Mouse (Mus musculus): ENCODE measurements at regions not wholly inside any gene's neighbourhood (a gene's known extent, or its start where the extent isn't known, plus 50 kb on each side); places are given as distances from the start of the nearest gene placed in this dataset.

DNA sequence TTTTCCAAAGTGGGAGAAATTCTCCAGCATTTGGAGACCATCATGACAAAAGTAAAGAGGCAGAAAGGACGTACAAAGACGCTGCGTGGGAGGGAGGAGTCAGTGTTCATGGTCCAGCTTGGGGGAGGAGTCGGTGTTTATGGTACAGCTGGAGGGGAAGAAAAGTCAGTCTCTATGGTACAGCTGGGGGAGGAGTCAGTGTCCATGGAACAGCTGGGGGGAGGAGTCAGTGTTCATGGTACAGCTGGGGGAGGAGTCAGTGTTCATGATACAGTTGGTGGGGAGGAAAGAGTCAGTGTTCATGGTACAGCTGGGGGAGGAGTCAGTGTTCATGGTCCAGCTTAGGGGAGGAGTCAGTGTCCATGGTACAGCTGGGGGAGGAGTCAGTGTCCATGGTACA lies 261.5 kb upstream of the Kdm8 start:
- DNase-seq, result peak; percentile 8

GRCm38 (mm10) chr7:125185037-125185679 lies 259.3 kb upstream of the Kdm8 start:
- no peak for DNase-seq

- DNase-seq, result no peak
These were observed 257.3 kb upstream of the Kdm8 start for GRCm38 (mm10) chr7:125187011-125187740.

GRCm38 (mm10) chr7:125188986-125189385 lies 255.5 kb upstream of the Kdm8 start:
- no peak for DNase-seq

- DNase-seq, result no peak
These were observed 254.4 kb upstream of the Kdm8 start for GRCm38 (mm10) chr7:125190067-125190466.

DNA sequence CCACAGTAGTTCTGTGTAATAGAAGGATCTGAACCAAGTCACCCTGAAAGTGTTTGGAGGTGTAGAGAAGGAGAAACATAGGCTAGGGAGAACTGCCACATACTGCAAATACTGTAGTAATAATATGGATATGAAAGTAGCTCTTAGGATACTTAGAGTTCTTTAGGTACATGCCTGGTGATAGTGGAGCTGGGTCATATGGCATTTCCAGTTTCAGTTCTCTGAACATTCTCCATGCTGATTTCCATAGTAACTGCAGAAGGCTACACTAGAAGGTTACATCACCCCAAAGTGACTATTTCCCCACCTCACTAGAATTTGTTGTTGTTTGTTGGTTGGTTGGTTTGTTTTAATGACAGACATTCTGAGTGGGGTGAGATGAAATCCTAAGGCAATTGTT lies 253.2 kb upstream of the Kdm8 start:
- DNase-seq, result no peak

- DNase-seq, result no peak
These were observed 233.0 kb upstream of the Kdm8 start for GRCm38 (mm10) chr7:125211346-125211973.

GRCm38 (mm10) chr7:125214036-125214435 lies 230.4 kb upstream of the Kdm8 start:
- no peak for DNase-seq

DNA sequence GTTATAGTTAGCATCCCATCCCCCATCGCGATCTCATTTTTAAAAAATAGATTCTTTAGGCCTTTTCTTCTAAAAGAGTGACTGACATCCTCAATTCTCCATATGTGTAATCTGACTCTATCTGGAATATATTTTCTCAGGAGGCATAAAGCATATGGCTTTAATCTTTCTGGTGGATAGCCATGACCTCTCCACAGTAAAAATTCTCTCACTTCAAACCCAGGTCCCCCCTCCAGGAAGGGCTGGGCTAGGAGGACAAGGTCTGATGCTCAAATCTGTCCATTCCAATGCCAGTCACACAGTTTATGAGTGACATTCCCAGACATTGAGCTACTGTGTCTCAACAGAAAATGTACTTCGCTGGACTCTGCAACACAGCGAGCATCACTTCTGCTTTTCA lies 226.8 kb upstream of the Kdm8 start:
- no peak for DNase-seq

DNA sequence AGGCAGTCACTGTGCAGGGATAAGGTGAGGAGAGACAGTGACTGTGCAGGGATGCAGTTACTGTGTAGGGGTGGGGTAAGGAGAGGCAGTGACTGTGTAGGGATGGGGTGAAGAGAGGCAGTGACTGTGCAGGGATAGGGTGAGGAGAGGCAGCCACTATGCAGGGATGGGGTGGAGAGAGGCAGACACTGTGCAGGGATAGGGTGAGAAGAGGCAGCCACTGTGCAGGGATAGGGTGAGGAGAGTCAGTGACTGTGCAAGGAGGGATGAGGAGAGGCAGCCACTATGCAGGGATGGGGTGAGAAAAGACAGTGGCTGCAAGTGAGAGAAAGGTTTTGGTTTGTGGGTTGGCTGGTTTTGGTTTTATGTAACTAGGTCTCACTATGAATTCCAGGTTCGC lies 221.8 kb upstream of the Kdm8 start:
- DNase-seq, result no peak

DNA sequence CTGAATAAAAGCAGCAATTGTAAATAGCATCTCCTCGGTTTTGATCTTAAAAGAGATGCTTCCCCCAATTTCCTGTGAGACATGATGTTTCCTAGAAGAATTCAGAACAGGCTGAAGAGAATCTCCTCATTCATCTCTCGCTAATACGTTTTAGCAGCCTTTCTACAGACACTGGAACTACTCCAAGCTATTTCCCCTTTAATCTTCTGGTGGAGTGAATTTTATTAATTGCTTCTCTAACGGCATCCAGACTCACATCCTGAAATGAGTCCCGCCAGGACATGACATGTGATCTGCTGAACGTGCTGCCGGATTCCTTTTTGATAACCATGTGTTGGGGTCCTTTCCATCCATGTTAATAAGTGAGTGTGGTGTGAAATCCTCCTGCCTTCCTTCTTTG lies 209.6 kb upstream of the Kdm8 start:
- peak; percentile 41 for DNase-seq

DNA sequence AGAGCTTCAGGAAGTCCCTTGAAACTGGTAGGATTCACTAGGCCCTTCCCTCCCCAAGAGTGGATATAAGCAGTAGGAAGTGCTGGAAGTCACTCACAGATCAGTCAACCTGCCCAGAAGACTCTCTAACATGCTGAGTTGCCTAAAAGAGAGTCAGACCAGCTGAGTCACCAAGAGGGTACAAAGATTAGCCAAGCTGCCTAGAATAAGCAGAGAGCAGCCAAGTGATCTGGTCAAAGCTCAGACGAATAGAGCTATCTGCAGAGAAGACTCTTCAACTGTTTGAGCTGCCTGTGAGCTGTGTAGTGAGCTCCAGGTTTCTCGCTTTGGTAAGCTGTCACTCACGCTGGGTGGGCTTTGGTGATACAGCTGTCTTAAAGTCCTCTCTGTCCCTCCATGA lies 207.4 kb upstream of the Kdm8 start:
- no peak for DNase-seq

- DNase-seq, result no peak
These were observed 201.5 kb upstream of the Kdm8 start for GRCm38 (mm10) chr7:125243021-125243420.

- no peak for DNase-seq
These were observed 196.1 kb upstream of the Kdm8 start for GRCm38 (mm10) chr7:125248386-125248785.

GRCm38 (mm10) chr7:125250385-125250784 lies 194.1 kb upstream of the Kdm8 start:
- no peak for DNase-seq

DNA sequence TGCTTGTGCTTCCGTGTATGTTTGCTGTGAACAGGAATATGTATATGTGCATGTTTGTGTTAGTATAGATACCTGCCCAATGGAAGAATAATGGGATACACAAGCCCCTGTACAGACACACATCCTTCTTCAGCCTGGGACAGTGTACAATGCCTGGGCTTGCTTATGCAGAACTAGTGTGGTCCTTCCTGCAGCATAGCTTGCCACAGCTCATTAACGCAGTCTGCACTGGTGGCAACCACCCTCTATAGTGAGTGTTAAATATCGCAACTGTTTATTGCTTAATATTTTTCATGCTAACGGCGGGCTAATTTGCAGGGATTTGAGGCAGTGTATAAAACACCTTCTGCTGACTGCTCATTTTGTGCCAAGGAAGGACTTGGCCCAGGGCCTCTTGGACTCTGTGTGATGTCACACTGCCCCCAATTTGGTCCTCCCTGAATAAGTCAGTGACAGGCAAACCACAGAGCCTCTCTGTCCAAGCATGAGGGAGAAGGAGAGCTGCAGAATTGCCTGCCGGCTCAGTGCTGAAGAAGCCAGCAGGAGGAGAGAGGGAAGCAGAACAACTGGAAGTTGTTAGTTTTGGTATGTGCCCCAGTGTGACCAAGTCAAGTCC lies 193.4 kb upstream of the Kdm8 start:
- no peak for DNase-seq

GRCm38 (mm10) chr7:125254302-125254701 lies 190.2 kb upstream of the Kdm8 start:
- DNase-seq, result no peak

GRCm38 (mm10) chr7:125259016-125259415 lies 185.5 kb upstream of the Kdm8 start:
- DNase-seq, result no peak

DNA sequence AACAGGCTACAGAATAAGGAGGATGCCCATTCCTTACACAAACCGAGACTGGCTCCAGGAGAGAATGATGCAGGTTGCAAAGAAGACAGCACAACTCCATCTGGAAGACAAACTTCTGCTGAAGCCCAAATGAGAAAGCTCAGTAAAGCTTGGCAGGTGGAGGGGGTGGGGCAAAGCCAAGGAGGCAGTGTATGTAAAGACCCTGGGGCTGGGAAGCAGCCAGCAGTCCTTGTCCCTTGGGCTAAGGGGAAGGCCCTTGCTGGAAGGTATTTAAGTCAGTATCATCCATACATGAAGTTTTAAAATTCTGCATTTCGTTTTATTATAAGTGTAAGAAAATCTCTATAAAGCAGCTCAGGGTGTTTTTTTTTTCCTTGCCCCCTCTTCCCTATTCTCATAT lies 182.3 kb upstream of the Kdm8 start:
- peak; percentile 15 for DNase-seq

DNA sequence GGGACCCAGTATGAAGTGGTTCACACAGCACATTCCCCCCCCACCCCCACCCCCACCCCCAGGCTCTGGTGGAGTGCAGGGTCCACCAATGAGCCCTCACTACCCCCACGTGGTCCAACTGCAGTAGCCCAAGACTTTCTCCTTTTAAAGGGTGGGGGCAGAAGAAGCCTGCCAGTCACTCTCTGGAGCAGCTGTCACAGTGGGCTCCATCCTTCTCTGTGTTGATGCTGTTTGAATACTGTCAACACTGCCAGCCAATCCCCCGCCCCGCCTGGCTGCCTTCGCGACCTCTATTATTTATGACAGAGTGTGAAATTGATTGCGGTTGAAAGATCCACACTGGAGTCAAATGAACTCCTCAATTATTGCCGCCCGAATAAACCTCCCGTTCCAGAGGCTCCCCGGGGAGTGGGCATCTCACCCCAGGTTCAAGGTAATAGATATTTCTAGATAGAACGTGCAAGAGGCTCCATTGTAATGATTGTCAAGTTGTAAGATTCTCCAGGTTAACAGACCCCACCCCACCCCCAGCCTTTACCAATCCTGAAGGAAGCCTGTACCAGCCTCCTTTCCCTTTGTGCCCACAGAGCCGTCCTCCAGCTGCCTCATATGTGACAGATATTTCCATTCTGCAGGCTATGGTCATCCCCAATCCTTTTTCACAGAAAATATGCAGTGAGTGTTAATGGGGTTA lies 181.7 kb upstream of the Kdm8 start:
- DNase-seq, result peak; percentile 87

GRCm38 (mm10) chr7:125263756-125264155 lies 180.7 kb upstream of the Kdm8 start:
- DNase-seq, result no peak

DNA sequence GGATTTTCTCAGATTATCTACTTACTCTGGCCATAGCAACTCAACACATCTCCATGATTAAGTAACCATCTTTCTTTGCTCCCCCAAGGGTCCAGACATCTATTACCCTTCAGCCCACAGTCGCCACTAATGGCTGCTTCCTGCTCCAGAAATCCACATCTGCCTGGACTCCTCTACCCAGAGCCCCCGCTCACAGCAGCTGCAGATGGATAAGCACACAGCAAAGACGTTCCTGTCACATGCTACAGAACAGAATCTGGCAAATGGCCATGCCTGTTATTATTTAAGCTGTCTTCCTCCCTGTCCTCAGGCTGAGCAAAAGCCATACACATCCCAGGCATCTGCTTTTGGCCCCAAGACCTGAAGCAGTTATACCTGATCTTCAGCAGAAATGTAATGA lies 173.8 kb upstream of the Kdm8 start:
- DNase-seq, result no peak

DNA sequence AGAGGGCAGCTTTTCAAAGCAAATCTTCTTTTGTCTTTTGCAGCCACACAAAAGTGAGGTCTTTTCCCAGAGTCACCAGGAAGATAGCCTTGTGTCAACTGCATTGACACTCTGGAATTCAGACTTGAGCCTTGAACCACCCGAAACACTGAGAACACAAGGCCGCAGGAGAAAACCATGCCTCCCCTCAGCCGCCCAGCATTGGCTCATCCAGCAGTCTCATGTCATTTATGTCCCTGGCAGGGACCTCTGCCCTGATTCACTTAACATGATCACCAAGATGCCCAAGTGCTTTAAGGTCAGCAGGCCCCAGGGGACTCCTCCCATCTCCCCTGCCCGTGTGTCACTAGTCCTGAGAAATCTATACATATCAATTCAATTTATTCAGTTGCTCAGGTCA lies 173.1 kb upstream of the Kdm8 start:
- no peak for DNase-seq
